Mouse (Mus musculus): ENCODE data around the gene Naaladl1.
"Not testable (repeated sequence)": the region's sequence is repeated elsewhere in the genome, so short reads cannot be mapped to it uniquely, and the experiment has no call there.

Gene Naaladl1

DNA sequence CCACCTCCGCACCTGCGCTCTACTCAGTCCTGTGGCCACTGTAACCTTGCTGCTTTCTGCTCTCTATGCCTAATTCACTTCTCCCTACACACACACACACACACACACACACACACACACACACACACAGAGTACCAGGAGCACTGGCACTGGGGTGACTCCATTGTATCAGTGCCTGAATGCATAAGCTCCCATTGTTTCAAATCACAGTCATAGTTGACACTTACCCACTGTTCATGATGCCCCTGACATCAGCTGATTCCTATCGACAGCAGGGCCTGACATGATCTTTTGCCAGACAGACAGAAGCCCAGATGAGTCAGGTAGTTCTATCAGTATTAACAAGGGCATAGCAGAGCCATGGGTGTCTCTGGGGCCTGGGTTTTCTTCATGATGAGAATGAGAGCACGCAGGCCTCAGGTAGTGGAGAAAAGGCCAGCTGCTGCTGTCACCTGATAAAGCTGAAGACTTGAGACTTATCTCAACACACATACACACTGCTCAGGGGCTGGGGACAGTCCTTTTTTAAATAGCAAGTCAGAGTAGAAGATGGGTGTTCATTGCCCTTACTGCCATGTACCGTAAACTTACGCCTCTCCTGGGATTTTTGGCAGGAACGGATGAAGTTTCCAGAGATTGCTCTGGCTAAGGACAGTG is 26.7 kb downstream of the Naaladl1 start:
- no peak for DNase-seq

DNA sequence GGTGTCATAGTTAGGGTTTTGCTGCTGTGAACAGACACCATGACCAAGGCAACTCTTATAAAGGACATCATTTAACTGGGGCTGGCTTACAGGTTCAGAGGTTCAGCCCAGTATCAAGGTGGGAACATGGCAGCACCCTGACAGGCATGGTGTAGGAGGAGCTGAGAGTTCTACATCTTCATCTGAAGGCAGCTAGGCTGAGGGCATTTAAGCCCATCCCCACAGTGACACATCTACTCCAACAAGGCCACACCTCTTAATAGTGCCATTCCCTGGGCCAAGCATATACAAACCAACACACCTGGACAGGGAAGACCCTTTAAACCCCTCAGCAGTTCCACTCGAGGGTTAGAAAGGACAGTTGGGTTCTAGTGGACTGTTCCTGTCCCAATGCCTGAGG is 27.6 kb downstream of the Naaladl1 start:
- not testable (repeated sequence) for DNase-seq

DNA sequence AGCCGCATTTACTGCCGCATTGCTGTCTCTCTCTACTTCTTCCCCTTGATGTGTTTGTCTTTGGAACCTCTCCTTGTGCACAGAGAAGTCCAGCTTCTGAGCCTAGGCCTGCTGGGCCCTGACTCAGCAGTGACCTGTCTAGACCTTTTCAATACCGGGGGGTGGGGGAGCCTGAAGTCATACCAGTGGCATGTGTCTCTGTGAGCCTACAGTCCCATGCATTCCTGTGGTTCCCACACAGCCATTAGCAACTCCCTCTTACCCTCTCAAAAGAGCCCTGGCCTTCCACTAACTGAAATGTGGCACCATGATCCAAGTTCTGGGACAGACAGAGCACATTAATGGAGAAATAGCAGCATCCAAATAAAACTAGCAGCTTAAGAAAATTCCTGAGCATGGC is 30.8 kb downstream of the Naaladl1 start:
- no peak for DNase-seq

DNA sequence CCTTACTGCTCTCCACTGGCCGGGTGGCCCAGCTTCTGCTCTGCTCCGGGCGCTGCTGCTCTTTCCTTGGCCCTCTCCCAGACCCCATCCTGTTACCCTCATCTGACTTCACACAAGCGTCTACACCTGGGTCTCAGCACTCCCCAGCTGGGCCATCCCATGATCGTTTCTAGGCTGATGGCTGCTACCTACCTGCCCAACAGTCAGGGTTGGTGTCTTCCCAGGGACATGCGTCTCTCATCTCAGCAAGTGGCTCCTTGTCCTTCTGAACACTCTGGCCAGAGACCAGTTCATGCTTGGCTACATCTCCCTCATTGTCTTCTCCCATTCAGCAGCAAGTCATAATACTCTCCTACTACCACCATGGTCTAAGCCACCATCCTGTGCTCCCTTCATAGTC is 34.1 kb downstream of the Naaladl1 start:
- no peak for DNase-seq

DNA sequence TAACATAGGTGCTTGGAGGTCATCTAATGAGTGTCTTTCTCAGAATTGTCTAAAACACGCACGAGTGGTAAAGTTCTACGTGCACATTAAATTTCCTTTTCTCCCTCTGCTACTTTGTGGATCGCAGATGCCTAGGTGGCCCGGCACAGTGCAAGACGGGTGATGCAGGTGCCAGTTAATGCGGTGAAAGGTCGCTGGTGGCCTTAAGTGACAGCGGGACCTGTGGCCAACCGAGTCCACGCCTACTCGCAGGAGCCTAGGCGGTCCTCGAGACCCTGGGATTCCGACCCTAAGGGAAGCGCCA is 34.7 kb downstream of the Naaladl1 start:
- DNase-seq: no peak

DNA sequence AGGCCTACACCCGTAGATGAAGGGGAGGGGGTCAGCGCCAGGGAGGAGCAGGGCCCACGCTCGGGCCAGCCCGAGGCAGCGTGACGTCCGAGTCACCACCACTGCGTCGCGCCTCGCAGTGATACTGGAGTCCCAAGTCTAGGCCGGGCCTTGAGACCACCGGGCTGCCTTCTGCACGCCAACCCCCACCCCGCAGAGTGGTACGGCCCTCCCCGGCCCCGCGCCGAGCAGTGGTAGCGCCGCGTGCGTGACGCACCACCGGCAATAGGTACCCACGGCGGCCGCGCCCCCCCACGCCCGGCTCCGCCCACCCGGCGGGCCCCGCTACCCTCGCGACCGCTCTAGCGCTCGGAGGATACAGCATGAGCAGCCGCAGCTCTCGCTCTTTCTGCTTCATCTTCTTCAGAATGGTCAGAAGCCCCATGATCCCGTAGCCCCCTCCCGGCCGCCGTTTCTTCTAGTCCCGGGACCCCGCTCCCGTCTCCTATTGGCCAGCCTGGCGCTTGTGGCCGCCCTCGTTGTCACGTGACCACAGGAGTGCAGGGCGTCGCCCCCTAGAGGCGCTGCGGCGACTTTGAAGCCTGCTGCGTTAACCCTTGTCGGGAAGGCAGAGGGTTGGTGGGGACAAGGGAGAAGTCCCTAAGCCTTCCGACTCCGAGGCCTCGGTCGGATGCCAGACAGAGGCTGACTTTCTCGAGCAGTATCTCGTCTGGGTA is 35.3 kb downstream of the Naaladl1 start, which contains the start of gene Batf2:
Gene Batf2 (plus strand): TSS at position 306 of the 716 bp plus-strand sequence.
- peak; percentile 98 for DNase-seq

DNA sequence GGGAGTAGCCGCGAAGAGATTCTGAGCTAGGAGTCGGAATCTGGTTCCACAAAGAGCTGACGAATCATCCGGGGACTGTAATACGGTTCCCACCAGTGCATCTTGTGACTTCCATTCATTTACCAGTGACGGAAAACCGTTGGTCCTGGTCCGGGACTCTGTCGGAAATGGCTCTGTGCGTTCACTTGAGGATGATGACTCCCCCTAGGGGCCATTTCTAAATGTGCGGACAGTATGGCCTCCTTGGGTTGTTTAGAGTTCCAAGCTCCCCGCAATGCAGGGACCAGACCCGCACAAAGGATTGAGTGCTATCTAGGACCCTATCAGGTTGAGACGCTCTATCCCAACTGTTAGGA is 35.8 kb downstream of the Naaladl1 start, which contains the start of gene Arl2:
Gene Arl2 (minus strand): TSS at position 155 of the 356 bp plus-strand sequence.
- peak; percentile 93 for DNase-seq

DNA sequence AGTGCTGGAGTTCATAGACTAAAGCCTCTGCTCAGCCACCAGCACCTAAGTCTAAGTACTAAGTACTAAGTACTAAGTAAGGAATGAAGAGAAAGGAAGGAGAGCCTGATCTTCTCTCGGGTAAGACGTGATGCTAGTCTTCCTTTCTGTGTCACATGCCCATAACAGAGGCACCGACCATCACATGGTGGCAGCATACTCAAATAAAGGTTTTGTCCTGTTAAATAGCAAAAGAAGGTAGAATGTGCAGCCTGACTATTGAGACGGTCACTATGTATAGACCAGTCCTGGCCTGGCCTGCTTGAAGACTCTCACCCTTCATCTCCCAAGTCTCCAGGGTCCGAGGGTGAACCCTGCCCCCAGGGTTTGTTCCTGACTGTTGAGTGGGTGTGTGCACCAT is 39.3 kb downstream of the Naaladl1 start:
- no peak for DNase-seq

DNA sequence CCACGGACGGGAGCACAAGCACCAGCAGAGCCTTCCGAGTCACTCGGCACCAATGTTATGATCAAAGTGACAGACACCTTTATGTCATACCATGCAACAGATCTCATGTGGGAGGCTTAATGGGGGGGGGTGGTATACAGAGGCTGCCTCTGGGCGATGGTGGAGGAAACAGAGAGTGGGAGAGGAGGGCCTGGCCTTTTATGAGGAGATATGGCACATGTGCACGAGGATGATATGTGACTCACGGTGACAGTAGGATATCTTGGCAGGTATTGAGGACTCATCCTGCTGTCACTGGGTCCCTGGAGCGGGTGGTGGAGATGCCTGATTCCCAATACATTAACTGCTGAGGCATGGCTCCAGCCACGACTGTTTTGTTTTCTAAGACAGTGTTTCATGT is 49.6 kb downstream of the Naaladl1 start:
- DNase-seq: no peak

DNA sequence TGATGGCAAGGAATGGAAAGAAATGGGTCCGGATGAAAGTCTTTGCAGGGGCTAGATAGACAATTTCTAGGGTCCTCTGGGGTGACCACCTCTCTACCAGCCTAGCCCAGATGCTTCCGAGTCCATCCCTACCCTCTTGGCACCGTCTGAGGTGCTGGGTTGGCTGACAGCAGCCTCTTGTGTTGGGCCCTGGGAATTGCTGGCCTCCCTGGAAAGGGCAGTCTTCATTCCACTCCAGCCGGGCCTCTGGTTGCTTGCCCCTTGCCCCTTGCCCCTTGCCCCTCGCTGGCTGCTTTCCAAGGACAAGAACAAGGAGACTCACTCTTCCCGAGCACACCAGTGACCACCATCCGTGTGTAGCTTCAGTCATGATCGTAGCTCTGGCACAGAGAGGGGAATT is 50.8 kb downstream of the Naaladl1 start:
- no peak for DNase-seq

DNA sequence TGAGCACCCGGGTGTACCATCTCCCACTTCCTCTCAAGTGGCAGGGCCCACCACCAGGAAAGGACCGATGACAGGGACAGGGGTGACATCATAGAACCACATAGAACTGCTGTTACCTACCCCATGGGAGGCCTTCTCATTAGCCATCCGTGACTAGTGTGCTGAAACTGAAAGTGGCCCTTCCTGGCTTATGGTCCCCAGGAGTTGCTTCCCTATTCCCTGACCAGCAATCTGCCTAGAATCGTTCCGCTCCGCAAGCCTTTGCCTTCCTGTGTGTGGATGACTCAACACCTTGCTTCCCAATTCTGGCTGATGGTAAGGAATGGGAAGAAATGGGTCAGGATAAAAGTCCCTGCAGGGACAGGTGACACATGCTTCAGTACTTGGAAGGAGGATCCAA is 51.6 kb downstream of the Naaladl1 start:
- DNase-seq: no peak

DNA sequence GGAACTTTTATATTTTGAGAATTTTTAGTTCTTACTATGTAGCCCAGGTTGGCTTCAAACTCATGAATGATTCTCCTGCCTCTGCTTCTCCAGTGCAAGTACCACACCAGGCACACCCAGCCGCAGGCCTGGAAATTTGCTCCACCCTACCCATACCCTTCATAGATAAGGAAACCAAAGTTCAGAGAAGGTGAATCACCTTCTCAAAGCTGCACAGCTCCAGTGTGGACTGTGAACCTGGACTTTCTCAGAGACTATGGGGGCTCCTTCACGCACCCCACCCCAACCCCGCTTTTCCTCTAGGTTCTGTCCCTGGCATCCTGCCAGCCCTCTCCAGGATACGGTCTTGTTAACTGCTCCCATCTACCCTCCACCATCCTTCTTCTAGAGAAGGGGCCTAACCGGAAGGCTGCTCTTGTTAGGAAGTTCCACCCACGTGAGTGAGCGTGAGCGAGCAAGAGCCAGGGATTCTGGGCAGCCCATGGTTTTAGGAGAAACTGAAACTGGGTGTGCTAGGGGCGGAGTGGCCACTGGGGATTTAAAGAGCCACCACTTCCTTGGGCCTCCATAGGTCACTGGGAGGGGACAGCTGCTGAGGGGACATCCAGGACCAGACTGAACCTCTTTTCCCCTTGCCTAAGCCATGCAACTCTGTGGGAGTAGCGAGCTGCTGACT is 58.4 kb downstream of the Naaladl1 start:
- DNase-seq: no peak

All from embryo, embryonic 11 days (tissue).